Mouse (Mus musculus): ENCODE measurements around the gene Epn1.

Epn1 gene

GRCm38 (mm10) chr7:5080010-5080751 is at the start of gene Epn1:
Epn1 (plus strand) TSS chr7:5080235.
- DNase-seq = peak; percentile 94

DNA sequence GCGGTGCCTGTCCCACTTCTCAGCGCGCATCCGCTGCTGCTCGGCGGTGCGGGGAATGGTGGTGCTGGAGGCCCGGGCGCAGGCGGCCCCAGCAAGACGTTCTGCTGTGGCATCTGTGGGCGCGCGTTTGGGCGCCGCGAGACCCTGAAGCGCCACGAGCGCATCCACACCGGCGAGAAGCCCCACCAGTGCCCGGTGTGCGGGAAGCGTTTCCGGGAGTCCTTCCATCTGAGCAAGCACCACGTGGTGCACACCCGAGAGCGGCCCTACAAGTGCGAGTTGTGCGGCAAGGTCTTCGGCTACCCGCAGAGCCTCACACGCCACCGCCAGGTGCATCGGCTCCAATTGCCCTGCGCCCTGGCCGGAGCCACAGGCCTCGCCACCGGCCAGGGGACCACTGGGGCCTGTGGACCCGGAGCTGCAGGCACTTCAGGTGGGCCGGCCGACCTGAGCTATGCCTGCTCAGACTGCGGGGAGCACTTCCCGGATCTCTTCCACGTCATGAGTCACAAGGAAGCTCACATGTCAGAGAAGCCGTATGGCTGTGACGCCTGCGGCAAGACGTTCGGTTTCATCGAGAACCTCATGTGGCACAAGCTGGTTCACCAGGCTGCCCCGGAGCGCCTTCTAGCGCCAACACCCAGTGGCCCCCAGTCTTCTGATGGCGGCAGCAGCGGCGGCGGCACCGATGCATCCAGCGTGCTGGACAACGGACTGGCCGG is 49.3 kb upstream of the Epn1 start:
- no peak for DNase-seq

GRCm38 (mm10) chr7:5031496-5031895 is 48.5 kb upstream of the Epn1 start:
- no peak for DNase-seq

GRCm38 (mm10) chr7:5033818-5034217 is 46.2 kb upstream of the Epn1 start, which contains the start of gene 4632433K11Rik:
4632433K11Rik (plus strand) TSS chr7:5034118.
- no peak for DNase-seq

GRCm38 (mm10) chr7:5035628-5036027 is 44.4 kb upstream of the Epn1 start:
- no peak for DNase-seq

GRCm38 (mm10) chr7:5036136-5036535 is 43.9 kb upstream of the Epn1 start:
- DNase-seq = no peak

- peak; percentile 51 for DNase-seq
Observed at GRCm38 (mm10) chr7:5037026-5037425, 43.0 kb upstream of the Epn1 start.

GRCm38 (mm10) chr7:5037467-5037866 is 42.6 kb upstream of the Epn1 start:
- no peak for DNase-seq

DNA sequence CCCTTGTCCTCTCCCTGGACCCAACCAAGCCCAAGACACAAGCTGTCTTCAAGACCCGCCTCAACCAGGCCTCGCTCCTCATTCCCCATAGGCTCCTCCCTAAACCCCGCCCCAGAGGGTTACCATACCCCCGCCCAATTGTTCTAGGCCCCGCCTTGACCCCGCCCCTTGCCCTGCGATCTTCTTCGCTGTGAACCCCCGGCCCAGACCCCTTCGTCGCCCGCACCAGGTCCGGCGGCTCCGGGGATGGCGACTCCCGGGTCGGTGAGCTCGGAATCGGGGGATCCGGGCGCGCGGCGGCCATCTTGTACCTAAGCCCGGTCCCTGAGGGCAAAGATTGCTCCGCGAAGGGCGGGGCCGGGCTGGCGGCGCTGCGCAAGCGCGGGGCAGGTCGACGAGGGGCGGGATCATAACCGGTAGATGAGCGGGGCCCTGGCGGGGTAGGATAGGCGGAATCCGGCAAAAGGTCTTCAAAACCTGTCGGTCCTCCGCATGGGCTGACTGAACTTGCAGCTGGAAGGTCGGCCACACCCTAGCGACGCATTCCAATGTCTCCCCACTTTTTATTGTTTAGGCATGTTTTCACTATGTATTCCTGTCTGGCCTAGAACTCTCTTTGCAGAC is 41.8 kb upstream of the Epn1 start, which contains the start of gene Zfp784:
Gene Zfp784, minus strand, starts transcription at position 338 of the 624 bp plus-strand sequence.
- DNase-seq = peak; percentile 95

DNA sequence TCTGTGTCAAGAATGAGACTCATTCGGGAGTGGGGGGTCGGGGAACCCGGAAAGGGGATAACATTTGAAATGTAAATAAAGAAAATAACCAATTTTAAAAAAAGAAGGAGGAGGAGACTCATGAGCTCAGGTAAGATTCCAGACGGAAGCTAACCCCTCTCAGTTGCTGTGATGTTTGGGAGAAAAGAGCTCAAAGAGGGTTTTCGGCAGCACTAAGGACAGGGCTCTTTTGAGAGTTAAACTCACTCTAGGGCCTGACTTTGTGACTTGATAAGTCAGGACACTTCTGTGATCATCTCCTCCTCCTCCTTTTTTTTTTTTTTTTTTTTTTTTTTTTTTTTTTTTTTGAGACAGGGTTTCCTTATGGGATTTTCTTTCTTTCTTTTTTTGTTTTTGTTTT is 41.1 kb upstream of the Epn1 start:
- no peak for DNase-seq

DNA sequence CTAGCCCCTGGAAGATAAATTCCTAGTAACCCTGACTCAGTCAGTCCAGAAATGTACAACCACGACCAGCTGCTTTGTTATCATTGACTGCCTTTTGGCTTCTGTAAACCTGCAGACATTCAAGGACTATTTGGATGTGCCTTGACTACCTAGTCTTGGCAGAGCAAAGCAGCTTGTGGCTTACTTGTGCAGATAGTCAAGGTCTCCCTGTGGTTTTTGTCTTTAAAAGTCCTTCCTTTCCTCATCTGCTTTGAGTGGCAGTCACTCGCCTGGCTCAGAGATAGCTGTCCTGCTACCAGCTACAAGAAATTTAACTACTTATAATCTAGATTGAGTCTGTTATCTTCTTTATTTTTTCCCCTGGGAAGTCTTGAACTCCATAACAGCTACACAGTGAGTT is 35.1 kb upstream of the Epn1 start:
- no peak for DNase-seq

DNA sequence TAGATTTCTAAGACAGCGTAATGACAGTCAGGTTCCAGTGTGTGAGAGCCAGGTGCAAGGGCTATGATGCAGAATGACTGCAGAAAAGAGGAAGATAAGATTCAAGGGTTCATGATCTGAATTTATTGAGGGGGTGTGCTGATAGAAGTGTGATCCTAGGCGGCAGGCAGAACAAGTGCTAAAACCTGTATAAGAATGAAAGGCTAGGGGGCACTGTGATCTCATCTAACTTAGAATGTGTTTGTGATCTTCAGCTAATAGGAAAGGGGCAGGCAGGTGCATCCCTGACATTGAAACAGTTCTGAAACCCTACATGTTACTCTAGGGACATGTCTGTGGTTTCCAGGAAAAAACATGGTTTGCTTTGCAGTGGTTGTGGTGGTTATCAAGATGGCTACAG is 33.9 kb upstream of the Epn1 start:
- no peak for DNase-seq

DNA sequence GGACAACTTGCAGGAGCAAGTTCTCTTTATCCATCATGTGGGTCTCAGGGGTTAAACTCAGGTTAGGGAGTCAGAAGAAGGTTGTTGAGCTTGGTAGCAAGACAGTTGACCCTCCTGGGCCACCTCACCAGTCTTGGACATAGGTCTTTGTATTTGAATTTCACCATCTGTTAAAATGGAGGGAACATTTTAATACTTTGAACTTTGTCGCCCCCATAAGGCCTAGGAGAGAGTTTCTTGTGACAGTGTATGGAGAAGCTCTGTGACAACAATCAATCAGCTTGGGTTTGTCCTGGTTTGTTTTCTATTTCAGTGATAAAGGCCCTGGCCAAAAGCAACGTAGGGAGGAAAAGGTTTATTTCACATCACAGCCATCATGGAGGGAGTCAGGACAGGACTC is 32.7 kb upstream of the Epn1 start:
- DNase-seq = peak; percentile 73

DNA sequence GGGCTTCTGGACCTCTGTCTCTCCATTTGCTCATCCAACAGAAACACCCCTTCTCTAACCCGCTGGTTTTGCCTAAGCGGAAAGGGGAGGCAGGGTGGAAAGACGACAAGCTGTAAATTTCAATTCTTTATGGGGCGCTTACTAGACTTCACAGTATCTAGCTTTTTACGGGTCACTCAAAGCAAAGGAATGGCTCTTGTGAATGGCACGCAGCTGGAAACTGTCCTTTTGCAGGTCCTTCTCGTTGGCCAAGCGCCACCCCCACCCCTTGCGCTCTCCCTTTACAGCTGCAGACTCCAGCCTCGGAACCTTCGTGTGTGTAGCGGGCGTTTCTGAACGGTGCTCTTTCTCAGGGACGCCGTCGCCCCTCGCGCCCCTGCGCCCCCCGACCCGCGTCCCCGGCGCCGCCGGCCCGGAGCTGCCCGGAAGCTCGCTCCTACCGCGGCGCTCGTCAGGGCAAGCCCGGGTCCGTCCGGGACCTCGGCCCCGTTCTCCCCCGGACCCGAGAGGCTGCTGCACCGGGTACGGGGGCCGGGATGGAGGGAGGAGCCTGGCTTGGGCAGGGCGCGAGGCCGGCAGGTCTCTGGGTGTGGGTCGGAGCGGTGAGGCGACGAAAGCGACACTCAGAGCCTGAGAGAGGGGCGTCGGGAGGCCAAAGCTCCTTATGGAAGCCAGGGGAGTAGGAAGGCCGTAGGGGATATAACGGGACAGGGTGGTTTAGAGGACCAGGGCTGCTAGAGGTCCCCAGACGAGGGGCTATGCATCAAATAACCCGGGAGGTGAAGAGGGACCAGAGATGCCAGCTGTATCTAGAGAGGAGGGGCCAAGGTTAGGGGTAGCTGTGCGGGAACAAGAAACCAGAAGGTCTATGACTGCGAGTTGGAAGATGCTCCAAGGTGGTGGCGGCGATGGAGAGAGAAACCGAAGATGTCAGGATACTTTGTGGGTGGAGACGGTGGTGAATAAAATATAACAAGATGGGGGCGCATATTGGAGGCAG is 28.5 kb upstream of the Epn1 start, which contains the start of gene Zfp580:
Gene Zfp580, plus strand, starts transcription at position 346 of the 1,000 bp plus-strand sequence.
- DNase-seq = peak; percentile 82

DNA sequence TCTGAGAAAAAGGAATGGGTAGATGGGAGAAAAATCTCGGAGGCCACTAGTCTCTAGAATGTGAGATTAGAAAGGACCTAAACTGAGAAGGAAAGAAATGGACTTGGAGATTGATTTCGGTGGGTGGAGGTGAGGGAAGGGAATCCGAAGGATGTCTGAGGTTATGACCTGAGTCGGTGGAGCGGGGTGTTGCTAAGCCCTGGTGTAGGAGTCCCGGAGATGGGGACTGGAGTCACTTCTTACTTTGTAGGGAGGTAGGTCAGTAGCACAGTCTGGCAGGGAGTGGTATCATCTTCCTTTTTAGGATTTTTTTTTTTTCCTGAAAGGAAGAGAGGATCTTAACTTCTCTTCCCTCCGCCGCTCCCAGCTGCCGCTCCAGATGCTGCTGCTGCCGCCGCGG is 27.6 kb upstream of the Epn1 start:
- DNase-seq = peak; percentile 52

- DNase-seq = peak; percentile 54
Observed at GRCm38 (mm10) chr7:5052931-5053343, 27.1 kb upstream of the Epn1 start.

DNA sequence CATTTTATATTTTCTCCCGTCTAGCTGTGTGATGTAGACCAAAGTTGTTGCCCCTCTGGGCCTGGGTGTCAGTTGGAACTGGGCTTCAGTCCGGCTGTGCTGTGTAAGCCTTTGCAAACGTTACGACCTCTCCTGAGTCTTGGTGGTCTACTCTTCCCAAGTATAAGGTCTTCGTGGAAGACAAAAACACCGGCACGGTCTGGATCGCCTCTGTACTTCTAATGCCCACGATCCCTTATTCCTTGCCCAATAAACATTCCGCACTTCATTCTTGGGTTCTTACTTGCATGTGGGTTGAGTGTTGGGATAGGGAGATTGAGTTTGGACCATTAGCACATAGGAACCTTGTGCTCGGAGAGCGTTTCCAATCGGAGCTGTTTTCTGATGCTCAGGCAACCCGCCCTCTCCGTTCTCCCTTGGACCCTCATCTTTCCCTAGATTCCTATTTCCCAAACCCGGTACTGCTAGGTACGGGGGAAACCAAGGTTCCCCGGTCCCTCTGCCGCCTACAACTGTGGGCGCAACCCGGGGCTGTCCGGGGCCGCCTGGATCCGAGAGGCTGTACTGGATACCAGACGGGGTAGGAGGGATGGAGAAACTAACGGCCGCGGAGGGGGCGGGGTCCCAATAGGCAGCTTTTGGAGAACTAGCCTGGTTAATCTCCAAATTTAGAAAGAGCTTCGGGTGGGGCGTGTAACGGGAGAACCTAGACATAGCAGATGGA is 26.4 kb upstream of the Epn1 start:
- peak; percentile 54 for DNase-seq

GRCm38 (mm10) chr7:5056651-5057263 is 23.3 kb upstream of the Epn1 start:
- DNase-seq = peak; percentile 72

GRCm38 (mm10) chr7:5057381-5057780 is 22.7 kb upstream of the Epn1 start:
- DNase-seq = peak; percentile 61

DNA sequence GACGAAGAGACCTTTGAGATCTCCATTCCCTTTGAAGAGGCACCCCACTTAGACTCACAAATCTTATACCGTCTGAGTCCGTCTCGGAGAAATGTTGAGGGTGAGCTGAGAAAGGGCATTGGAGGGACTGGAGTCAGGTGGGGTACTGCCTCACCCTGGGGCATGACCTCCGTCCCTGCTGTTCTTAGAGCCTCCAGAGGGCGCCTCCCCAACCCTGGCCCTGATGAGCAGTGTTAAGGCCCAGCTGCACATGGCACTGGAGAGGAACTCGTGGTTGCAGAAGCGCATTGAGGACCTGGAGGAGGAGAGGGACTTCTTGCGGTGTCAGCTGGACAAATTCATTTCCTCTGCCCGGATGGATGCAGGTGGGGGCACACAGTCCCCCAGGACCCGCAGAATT is 22.2 kb upstream of the Epn1 start:
- peak; percentile 61 for DNase-seq

- peak; percentile 66 for DNase-seq
Observed at GRCm38 (mm10) chr7:5058631-5059030, 21.4 kb upstream of the Epn1 start.
